Mouse (Mus musculus): ENCODE results near the gene Pitpnm3. TPM values are rescaled to one million over a fixed set of nuclear protein-coding genes. Genes with fewer than 3 reads are reported as not detected.

Pitpnm3 gene
- polyA plus RNA-seq, 1 experiment from 2014 or later, result 6.4 TPM

DNA sequence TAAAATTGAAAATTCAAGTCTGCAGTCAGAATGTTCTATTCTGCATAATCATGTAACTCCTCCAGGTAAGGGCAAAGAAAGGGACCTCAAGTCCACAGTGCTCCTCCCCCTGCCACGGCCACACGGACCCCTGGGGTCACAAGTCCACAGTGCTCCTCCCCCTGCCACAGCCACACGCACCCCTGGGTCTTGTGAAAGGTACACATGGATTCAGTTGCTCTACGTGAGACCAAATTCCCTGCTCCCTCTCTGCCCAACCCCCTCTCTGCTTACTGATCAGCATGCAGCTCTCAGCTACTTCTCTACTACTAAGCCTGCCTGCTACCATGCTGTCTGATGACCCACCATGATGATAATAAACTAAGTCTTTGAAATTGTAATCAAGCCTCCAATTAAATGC is 34.3 kb upstream of the Pitpnm3 start:
- H3K4me1 ChIP-seq (ENCODE audit: control insufficient read depth, insufficient read depth, low read length), result no peaks in the 10 kb centered on the region
- WGBS, result 89% methylated on average over 4 of the region's 4 CpGs
- no peak for ATAC-seq (ENCODE audit: low read depth)
- H3K27me3 ChIP-seq (ENCODE audit: control insufficient read depth, insufficient read depth, low read length), result no peaks in the 10 kb centered on the region
- H3K4me2 ChIP-seq (ENCODE audit: low read depth, low read length), result no peak overlapping the region
- H3K36me3 ChIP-seq (ENCODE audit: control insufficient read depth, insufficient read depth, low read length), result peaks cover 37% of the 10 kb centered on the region
- H3K27ac ChIP-seq (ENCODE audit: low read depth, low read length), result no peak overlapping the region
- H3K4me3 ChIP-seq (ENCODE audit: low read depth, low read length), result no peak overlapping the region
- H3K9me3 ChIP-seq (ENCODE audit: control insufficient read depth, low read length), result no peaks in the 10 kb centered on the region
- no peak overlapping the region for H3K9ac ChIP-seq (replicated peaks; ENCODE audit: low read depth, low read length)

- Histone ChIP-seq H3K4me2 (ENCODE audit: low read depth, low read length) (no peak overlapping the region), H3K27ac (ENCODE audit: low read depth, low read length) (no peak overlapping the region), H3K27me3 (ENCODE audit: control insufficient read depth, insufficient read depth, low read length) (no peaks in the 10 kb centered on the region), H3K4me3 (ENCODE audit: low read depth, low read length) (no peak overlapping the region), H3K4me1 (ENCODE audit: control insufficient read depth, insufficient read depth, low read length) (no peaks in the 10 kb centered on the region), H3K9ac (replicated peaks; ENCODE audit: low read depth, low read length) (no peak overlapping the region), H3K9me3 (ENCODE audit: control insufficient read depth, low read length) (no peaks in the 10 kb centered on the region), H3K36me3 (ENCODE audit: control insufficient read depth, insufficient read depth, low read length) (peaks cover 33% of the 10 kb centered on the region)
- 94% methylated on average over 2 of the region's 2 CpGs for WGBS
- no peak for ATAC-seq (ENCODE audit: low read depth)
These were observed 27.6 kb upstream of the Pitpnm3 start for GRCm38 (mm10) chr11:72163198-72163597.

GRCm38 (mm10) chr11:72156624-72157023 is 21.0 kb upstream of the Pitpnm3 start:
- H3K36me3 ChIP-seq (ENCODE audit: control insufficient read depth, insufficient read depth, low read length), result peaks cover 30% of the 10 kb centered on the region
- 79% methylated on average over 2 of the region's 2 CpGs for whole genome bisulfite sequencing

DNA sequence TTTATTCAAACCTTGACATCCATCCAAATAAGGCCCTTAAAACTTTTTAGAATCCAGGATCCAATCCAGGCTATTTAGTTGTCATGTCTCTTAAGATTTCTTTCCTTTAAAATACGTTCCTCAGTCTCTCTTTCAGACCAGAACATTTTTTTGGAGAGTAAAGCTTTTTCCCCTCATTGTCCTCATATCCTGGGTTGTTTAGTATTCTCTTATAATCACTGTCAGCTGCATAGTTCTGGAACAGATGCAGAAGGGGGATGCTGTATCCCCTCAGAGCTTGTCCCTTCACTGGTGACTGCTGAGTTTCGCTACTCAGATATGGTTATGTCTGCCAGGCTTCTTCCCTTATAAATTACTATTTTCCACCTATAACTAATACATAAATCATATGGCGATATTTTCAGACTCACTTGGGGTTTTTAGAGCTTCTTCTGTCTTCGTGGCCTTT is 20.4 kb upstream of the Pitpnm3 start:
- WGBS, result 86% methylated on average over 4 of the region's 4 CpGs
- H3K27me3 ChIP-seq (ENCODE audit: control insufficient read depth, insufficient read depth, low read length), result no peaks in the 10 kb centered on the region
- ATAC-seq (ENCODE audit: low read depth), result no peak
- no peak overlapping the region for H3K4me3 ChIP-seq (ENCODE audit: low read depth, low read length)
- no peak overlapping the region for H3K9ac ChIP-seq (replicated peaks; ENCODE audit: low read depth, low read length)
- H3K36me3 ChIP-seq (ENCODE audit: control insufficient read depth, insufficient read depth, low read length), result peaks cover 30% of the 10 kb centered on the region
- no peak overlapping the region for H3K4me2 ChIP-seq (ENCODE audit: low read depth, low read length)
- H3K9me3 ChIP-seq (ENCODE audit: control insufficient read depth, low read length), result no peaks in the 10 kb centered on the region
- H3K4me1 ChIP-seq (ENCODE audit: control insufficient read depth, insufficient read depth, low read length), result no peaks in the 10 kb centered on the region
- H3K27ac ChIP-seq (ENCODE audit: low read depth, low read length), result no peak overlapping the region

More at GRCm38 (mm10) chr11:72156624-72157023, 21.0 kb upstream of the Pitpnm3 start:
- no peaks in the 10 kb centered on the region for H3K4me1 ChIP-seq (ENCODE audit: control insufficient read depth, insufficient read depth, low read length)
- H3K4me2 ChIP-seq (ENCODE audit: low read depth, low read length), result no peak overlapping the region
- no peaks in the 10 kb centered on the region for H3K9me3 ChIP-seq (ENCODE audit: control insufficient read depth, low read length)
- no peak for ATAC-seq (ENCODE audit: low read depth)
- no peak overlapping the region for H3K27ac ChIP-seq (ENCODE audit: low read depth, low read length)
- H3K9ac ChIP-seq (replicated peaks; ENCODE audit: low read depth, low read length), result no peak overlapping the region
- H3K27me3 ChIP-seq (ENCODE audit: control insufficient read depth, insufficient read depth, low read length), result no peaks in the 10 kb centered on the region
- H3K4me3 ChIP-seq (ENCODE audit: low read depth, low read length), result no peak overlapping the region

- peaks cover 30% of the 10 kb centered on the region for H3K36me3 ChIP-seq (ENCODE audit: control insufficient read depth, insufficient read depth, low read length)
- H3K9ac ChIP-seq (replicated peaks; ENCODE audit: low read depth, low read length), result no peak overlapping the region
These were observed 19.8 kb upstream of the Pitpnm3 start for GRCm38 (mm10) chr11:72155186-72155980.

GRCm38 (mm10) chr11:72153122-72153862 is 17.7 kb upstream of the Pitpnm3 start:
- no peaks in the 10 kb centered on the region for H3K27me3 ChIP-seq (ENCODE audit: control insufficient read depth, insufficient read depth, low read length)
- WGBS, result 89% methylated on average over 12 of the region's 12 CpGs
- peaks cover 22% of the 10 kb centered on the region; the same call in 1 of the 2 replicates for H3K36me3 ChIP-seq (ENCODE audit: control insufficient read depth, insufficient read depth, low read length)
- no peak overlapping the region for H3K4me3 ChIP-seq (ENCODE audit: low read depth, low read length)
- H3K4me2 ChIP-seq (ENCODE audit: low read depth, low read length), result no peak overlapping the region
- no peak overlapping the region for H3K27ac ChIP-seq (ENCODE audit: low read depth, low read length)
- no peaks in the 10 kb centered on the region for H3K4me1 ChIP-seq (ENCODE audit: control insufficient read depth, insufficient read depth, low read length)
- H3K9me3 ChIP-seq (ENCODE audit: control insufficient read depth, low read length), result no peaks in the 10 kb centered on the region
- no peak overlapping the region for H3K9ac ChIP-seq (replicated peaks; ENCODE audit: low read depth, low read length)
- ATAC-seq (ENCODE audit: low read depth), result no peak

More at GRCm38 (mm10) chr11:72155186-72155980, 19.8 kb upstream of the Pitpnm3 start:
- Histone ChIP-seq H3K4me3 (ENCODE audit: low read depth, low read length) (no peak overlapping the region), H3K4me1 (ENCODE audit: control insufficient read depth, insufficient read depth, low read length) (no peaks in the 10 kb centered on the region), H3K27me3 (ENCODE audit: control insufficient read depth, insufficient read depth, low read length) (no peaks in the 10 kb centered on the region), H3K4me2 (ENCODE audit: low read depth, low read length) (no peak overlapping the region), H3K9me3 (ENCODE audit: control insufficient read depth, low read length) (no peaks in the 10 kb centered on the region), H3K27ac (ENCODE audit: low read depth, low read length) (peak overlapping the region; percentile 28)
- WGBS, result 67% methylated on average over 11 of the region's 11 CpGs
- ATAC-seq (ENCODE audit: low read depth), result no peak

GRCm38 (mm10) chr11:72151120-72151519 is 15.5 kb upstream of the Pitpnm3 start:
- Histone ChIP-seq H3K4me1 (ENCODE audit: control insufficient read depth, insufficient read depth, low read length) (no peaks in the 10 kb centered on the region), H3K4me2 (ENCODE audit: low read depth, low read length) (no peak overlapping the region), H3K27me3 (ENCODE audit: control insufficient read depth, insufficient read depth, low read length) (no peaks in the 10 kb centered on the region), H3K4me3 (ENCODE audit: low read depth, low read length) (no peak overlapping the region), H3K9ac (replicated peaks; ENCODE audit: low read depth, low read length) (no peak overlapping the region), H3K36me3 (ENCODE audit: control insufficient read depth, insufficient read depth, low read length) (peaks cover 22% of the 10 kb centered on the region; the same call in 1 of the 2 replicates), H3K27ac (ENCODE audit: low read depth, low read length) (no peak overlapping the region), H3K9me3 (ENCODE audit: control insufficient read depth, low read length) (no peaks in the 10 kb centered on the region)
- WGBS, result 61% methylated on average over 2 of the region's 2 CpGs
- no peak for ATAC-seq (ENCODE audit: low read depth)

DNA sequence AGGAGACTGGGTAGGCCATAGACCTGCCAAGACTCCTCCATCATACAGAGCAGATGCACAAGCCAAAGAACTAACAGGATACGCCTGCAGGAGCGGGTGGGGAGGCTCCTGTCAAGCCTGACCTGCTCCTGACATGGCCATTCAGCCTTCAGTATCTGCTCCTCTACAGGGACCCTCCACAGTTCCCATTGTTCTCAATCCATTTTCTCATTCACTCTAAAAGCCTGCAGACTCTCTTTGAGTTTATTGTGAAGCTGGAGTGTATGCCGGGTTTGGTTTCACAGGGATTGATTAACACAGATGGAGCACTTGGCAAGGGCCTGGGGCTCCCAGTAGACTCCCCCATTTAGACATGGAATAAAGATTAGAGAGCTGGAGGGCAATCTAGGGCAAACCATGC is 12.3 kb upstream of the Pitpnm3 start:
- peak; percentile 25; the same call in 1 of the 2 replicates for ATAC-seq (ENCODE audit: low read depth)
- 16% methylated on average over 3 of the region's 3 CpGs for whole genome bisulfite sequencing
- Histone ChIP-seq H3K4me1 (ENCODE audit: control insufficient read depth, insufficient read depth, low read length) (0 out of 2 replicates have a peak, but pooled peaks cover 6% of the 10 kb centered on the region), H3K27ac (ENCODE audit: low read depth, low read length) (no peak overlapping the region), H3K4me3 (ENCODE audit: low read depth, low read length) (no peak overlapping the region), H3K9ac (replicated peaks; ENCODE audit: low read depth, low read length) (no peak overlapping the region), H3K9me3 (ENCODE audit: control insufficient read depth, low read length) (no peaks in the 10 kb centered on the region), H3K4me2 (ENCODE audit: low read depth, low read length) (no peak overlapping the region), H3K36me3 (ENCODE audit: control insufficient read depth, insufficient read depth, low read length) (no peaks in the 10 kb centered on the region), H3K27me3 (ENCODE audit: control insufficient read depth, insufficient read depth, low read length) (no peaks in the 10 kb centered on the region)

DNA sequence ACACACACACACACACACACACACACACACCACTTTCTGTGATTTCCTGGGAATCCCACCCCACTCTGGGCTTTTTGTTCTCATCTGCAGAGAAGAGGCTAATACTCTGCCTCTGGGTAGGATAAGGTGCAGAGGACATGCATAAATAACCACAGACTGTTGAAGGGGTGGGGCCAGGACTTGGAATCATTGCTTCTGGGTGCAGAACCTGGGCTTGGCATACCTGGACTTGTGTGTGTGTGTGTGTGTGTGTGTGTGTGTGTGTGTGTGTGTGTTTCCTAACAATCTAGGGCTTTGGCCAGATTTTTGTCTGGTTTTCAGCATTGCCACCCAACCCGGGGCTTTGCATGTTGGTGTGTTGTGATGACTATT is 10.3 kb upstream of the Pitpnm3 start:
- no peak overlapping the region for H3K27ac ChIP-seq (ENCODE audit: low read depth, low read length)
- H3K9ac ChIP-seq (replicated peaks; ENCODE audit: low read depth, low read length), result no peak overlapping the region
- H3K9me3 ChIP-seq (ENCODE audit: control insufficient read depth, low read length), result no peaks in the 10 kb centered on the region
- ATAC-seq (ENCODE audit: low read depth), result no peak
- H3K4me1 ChIP-seq (ENCODE audit: control insufficient read depth, insufficient read depth, low read length), result 0 out of 2 replicates have a peak, but pooled peaks cover 9% of the 10 kb centered on the region
- no peak overlapping the region for H3K4me3 ChIP-seq (ENCODE audit: low read depth, low read length)
- WGBS, result 90% methylated on average over 1 of the region's 1 CpGs
- H3K36me3 ChIP-seq (ENCODE audit: control insufficient read depth, insufficient read depth, low read length), result no peaks in the 10 kb centered on the region
- no peaks in the 10 kb centered on the region for H3K27me3 ChIP-seq (ENCODE audit: control insufficient read depth, insufficient read depth, low read length)
- H3K4me2 ChIP-seq (ENCODE audit: low read depth, low read length), result no peak overlapping the region

Measured in neural tube, embryonic 14.5 days (tissue).